In genomic region chr16:28015276-28015897, GRCm38 (mm10) we compare ENCODE assay signal across 28 mouse cellular contexts.
DNase-seq lines count a peak whose midpoint lies in the region; ATAC-seq lines count a peak whose summit lies in the region.
"Had no signal": no experiment of that assay in that cellular context is flagged by ENCODE, and none has a peak within 500 bp of the region (broad histone marks: within the 10 kb centered on the region; RNA-seq: fewer than 3 reads in every experiment).

No protein-coding gene starts in this region.

- no peak overlapping the region for H3K9ac ChIP-seq in midbrain, embryonic 13.5 days (replicated peaks)
- H3K9ac ChIP-seq: hindbrain, embryonic 15.5 days; liver, embryonic 15.5 days; lung, embryonic 14.5 days; midbrain, embryonic 12.5 days; neural tube, embryonic 12.5 days; stomach, embryonic 15.5 days had no signal

- H3K4me1 ChIP-seq in midbrain, embryonic 13.5 days (replicated peaks), result no peaks in the 10 kb centered on the region
- H3K4me1 ChIP-seq in midbrain, embryonic 10.5 days, result no peaks in the 10 kb centered on the region
- H3K4me1 ChIP-seq: hindbrain, embryonic 10.5 days; hindbrain, embryonic 15.5 days; liver, embryonic 15.5 days; midbrain, embryonic 12.5 days; neural tube, embryonic 12.5 days; stomach, embryonic 15.5 days had no signal

- no peak overlapping the region for H3K27ac ChIP-seq in midbrain, embryonic 13.5 days
- no peak overlapping the region for H3K27ac ChIP-seq in midbrain, embryonic 10.5 days (replicated peaks)
- H3K27ac ChIP-seq: hindbrain, embryonic 10.5 days; hindbrain, embryonic 15.5 days; liver, embryonic 15.5 days; midbrain, embryonic 12.5 days; neural tube, embryonic 12.5 days; stomach, embryonic 15.5 days had no signal

- no peaks in the 10 kb centered on the region for H3K9me3 ChIP-seq in midbrain, embryonic 13.5 days
- no peaks in the 10 kb centered on the region for H3K9me3 ChIP-seq in midbrain, embryonic 10.5 days (replicated peaks)
- H3K9me3 ChIP-seq: hindbrain, embryonic 10.5 days; hindbrain, embryonic 15.5 days; liver, embryonic 15.5 days; midbrain, embryonic 12.5 days; neural tube, embryonic 12.5 days; stomach, embryonic 15.5 days had no signal

- H3K4me3 ChIP-seq in midbrain, embryonic 13.5 days (replicated peaks), result no peak overlapping the region
- no peak overlapping the region for H3K4me3 ChIP-seq in midbrain, embryonic 10.5 days
- H3K4me3 ChIP-seq: hindbrain, embryonic 10.5 days; hindbrain, embryonic 15.5 days; liver, embryonic 15.5 days; midbrain, embryonic 12.5 days; myocyte; neural tube, embryonic 12.5 days; stomach, embryonic 15.5 days had no signal

- no peaks in the 10 kb centered on the region for H3K36me3 ChIP-seq in midbrain, embryonic 13.5 days
- H3K36me3 ChIP-seq in midbrain, embryonic 10.5 days, result no peaks in the 10 kb centered on the region
- H3K36me3 ChIP-seq: hindbrain, embryonic 10.5 days; hindbrain, embryonic 15.5 days; liver, embryonic 15.5 days; midbrain, embryonic 12.5 days; neural tube, embryonic 12.5 days; stomach, embryonic 15.5 days had no signal

- WGBS in midbrain, embryonic 13.5 days, result 60% methylated on average over 6 of the region's 6 CpGs
- WGBS in midbrain, embryonic 10.5 days, result 60% methylated on average over 6 of the region's 6 CpGs

- H3K27me3 ChIP-seq in midbrain, embryonic 13.5 days, result no peaks in the 10 kb centered on the region
- no peaks in the 10 kb centered on the region for H3K27me3 ChIP-seq in midbrain, embryonic 10.5 days (ENCODE audit: low read depth, poor library complexity, severe bottlenecking)
- H3K27me3 ChIP-seq: hindbrain, embryonic 15.5 days; liver, embryonic 15.5 days; midbrain, embryonic 12.5 days; neural tube, embryonic 12.5 days; stomach, embryonic 15.5 days had no signal

- 0 out of 2 replicates have a peak, but pooled peaks have one; percentile 27 for ATAC-seq in midbrain, embryonic 13.5 days
- ATAC-seq: forebrain, embryonic 16.5 days; inflammation-experienced regulatory T-cells, adult 6 months had no signal

- H3K4me2 ChIP-seq in midbrain, embryonic 13.5 days (replicated peaks), result no peak overlapping the region
- H3K4me2 ChIP-seq: hindbrain, embryonic 15.5 days; liver, embryonic 15.5 days; lung, embryonic 14.5 days; midbrain, embryonic 12.5 days; neural tube, embryonic 12.5 days; stomach, embryonic 15.5 days had no signal

- DNase-seq in embryo, embryonic 10 days (ENCODE audit: low spot score), result peak; percentile 9
- DNase-seq in embryo, embryonic 9.5 days (ENCODE audit: extremely low spot score), result no peak
- no peak for DNase-seq in midbrain, embryonic 10.5 days (ENCODE audit: low spot score)
- DNase-seq in mesoderm, embryonic 11.5 days (ENCODE audit: low read depth, low spot score), result peak; percentile 23
- peak; percentile 50 for DNase-seq in retina, postnatal 1 day
- DNase-seq in thymus, postnatal 36 days, result no peak
- no peak for DNase-seq in spleen, postnatal 14 days (ENCODE audit: low spot score in 2 of 2)
- DNase-seq: adrenal gland, postnatal 25 days; cerebellum, adult 2 months; cerebellum, postnatal 14 days; gastrocnemius, postnatal 14 days; heart, postnatal 14 days; kidney, adult 11 months; kidney, postnatal 14 days; layer of hippocampus, adult 9-11 months; lung, embryonic 14.5 days; lung, postnatal 14 days; right cerebral cortex, postnatal 14 days had no signal

Comparison
In these comparisons a context has a peak if more than half of its experiments do, and no peak if none do; other contexts are left out.
1. DNase-seq: peak in embryo, embryonic 10 days (single experiment), mesoderm, embryonic 11.5 days (single experiment) and retina, postnatal 1 day (single experiment); none in embryo, embryonic 9.5 days (single experiment), midbrain, embryonic 10.5 days (single experiment), thymus, postnatal 36 days (0 of 2) and spleen, postnatal 14 days (0 of 2).